Mouse (Mus musculus) brain, embryonic 14.5 days (tissue): ENCODE data around the gene Tnk1.
A peak's percentile ranks its signal among the peaks of the same experiment; 100 is the strongest.

Source experiments
- CTCF ChIP-seq: fragments of 200-500 bp; IDR thresholded peaks from 2 replicates; pipeline ENCODE4 v1.5.1; 2012; ENCODE audit warnings: inconsistent platforms, mild to moderate bottlenecking, moderate library complexity, borderline replicate concordance; ENCODE audit not compliant: insufficient read depth, insufficient read length; ENCODE audit errors: extremely low read depth
- POLR2A ChIP-seq: fragments of 200-500 bp; IDR thresholded peaks from 2 replicates; pipeline ENCODE4 v1.6.1; 2012; ENCODE audit warnings: mild to moderate bottlenecking, inconsistent platforms, borderline replicate concordance; ENCODE audit not compliant: poor library complexity, insufficient read depth, insufficient read length, severe bottlenecking; ENCODE audit errors: extremely low read depth

DNA sequence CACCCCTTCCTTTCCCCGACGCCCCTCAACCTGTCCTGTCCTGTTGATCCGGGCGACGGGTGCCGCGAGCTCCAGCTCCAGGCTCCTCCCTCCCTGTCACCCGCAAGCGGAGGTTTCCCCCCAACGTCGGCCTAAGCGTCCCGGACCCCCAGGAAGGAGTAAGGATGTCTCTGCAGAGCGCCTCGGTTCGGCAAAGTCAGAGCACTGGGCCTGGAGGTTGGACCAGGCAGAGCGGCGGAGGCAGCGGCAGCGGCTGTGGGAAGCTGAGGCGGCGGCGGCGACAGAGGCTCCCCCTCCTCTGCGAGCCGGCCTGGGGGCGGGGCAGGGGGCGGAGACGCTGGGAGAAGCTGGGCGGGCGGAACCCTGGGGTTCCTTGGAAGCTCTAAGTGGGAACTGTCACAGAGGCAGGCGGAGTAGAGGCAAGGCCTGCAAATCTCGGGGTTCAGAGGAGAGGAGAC, 55.9 kb downstream of the Tnk1 start:
- TF ChIP-seq POLR2A, result 0 out of 2 replicates have a peak, but pooled peaks have one; percentile 27
- no peak for TF ChIP-seq CTCF
